Mouse (Mus musculus): ENCODE measurements at regions not wholly inside any gene's neighbourhood (a gene's known extent, or its start where the extent isn't known, plus 50 kb on each side); places are given as distances from the start of the nearest gene placed in this dataset.

DNA sequence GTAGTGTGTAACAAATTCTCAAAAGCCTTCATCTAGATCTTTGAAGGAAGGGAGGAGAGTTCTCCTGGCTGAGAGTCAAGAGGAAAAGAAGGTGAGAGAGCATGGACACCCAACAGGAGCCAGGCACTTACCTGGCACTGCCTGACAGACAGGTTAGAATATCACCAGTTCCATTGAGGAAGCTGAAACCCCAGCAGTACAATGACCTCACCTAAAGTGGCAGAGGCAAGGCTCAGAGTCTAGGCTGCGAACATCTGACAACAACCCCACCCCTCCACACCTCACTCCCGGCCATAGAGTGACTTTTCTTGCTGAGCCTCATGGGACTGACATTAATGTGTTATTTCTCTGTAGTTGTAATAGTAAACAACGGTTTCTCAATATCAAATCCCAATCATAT is 181.7 kb upstream of the Mgat5 start:
- no peak for TF ChIP-seq CTCF (conservative IDR thresholded peaks at IDR 0.05; ENCODE audit: low read length)
- TF ChIP-seq NANOG (IDR thresholded peaks at IDR 0.05; ENCODE audit: borderline replicate concordance, low read length), result no peak
- no peak for TF ChIP-seq POU5F1 (IDR thresholded peaks at IDR 0.05; ENCODE audit: borderline replicate concordance, low read length)
